Mouse (Mus musculus) spleen, postnatal 4 days (tissue): ENCODE measurements around the gene Abr.
A peak's percentile ranks its signal among the peaks of the same experiment; 100 is the strongest.

Experiments used
- DNase-seq, 2 experiments: peaks; one replicate each; pipeline ENCODE4 v3.0.0; 2022; ENCODE audit warnings: low spot score in 2 of 2

Abr gene

GRCm38 (mm10) chr11:76569436-76569835, 52.7 kb downstream of the Abr start:
- DNase-seq: no peak

GRCm38 (mm10) chr11:76566081-76566480, 56.0 kb downstream of the Abr start:
- no peak for DNase-seq

- no peak for DNase-seq
Observed at GRCm38 (mm10) chr11:76562584-76562983, 59.5 kb downstream of the Abr start.

- DNase-seq: no peak
Observed at GRCm38 (mm10) chr11:76562165-76562564, 59.9 kb downstream of the Abr start.

GRCm38 (mm10) chr11:76557837-76558236, 64.3 kb downstream of the Abr start:
- DNase-seq: no peak

- DNase-seq: no peak
Observed at GRCm38 (mm10) chr11:76548153-76548721, 73.9 kb downstream of the Abr start.

- no peak for DNase-seq
Observed at GRCm38 (mm10) chr11:76547420-76547819, 74.7 kb downstream of the Abr start.

GRCm38 (mm10) chr11:76546431-76546830, 75.7 kb downstream of the Abr start:
- DNase-seq: no peak

GRCm38 (mm10) chr11:76543300-76543699, 78.8 kb downstream of the Abr start:
- DNase-seq: no peak

GRCm38 (mm10) chr11:76540973-76541372, 81.1 kb downstream of the Abr start:
- peak; percentile 54 to 85 for DNase-seq

GRCm38 (mm10) chr11:76537401-76537800, 84.7 kb downstream of the Abr start:
- DNase-seq: no peak

- DNase-seq: no peak
Observed at GRCm38 (mm10) chr11:76536576-76537354, 85.3 kb downstream of the Abr start.

GRCm38 (mm10) chr11:76532001-76532400, 90.1 kb downstream of the Abr start:
- DNase-seq: no peak

GRCm38 (mm10) chr11:76530966-76531678, 91.0 kb downstream of the Abr start:
- no peak for DNase-seq

GRCm38 (mm10) chr11:76530168-76530935, 91.8 kb downstream of the Abr start:
- DNase-seq: no peak

GRCm38 (mm10) chr11:76529352-76530141, 92.6 kb downstream of the Abr start:
- no peak for DNase-seq

GRCm38 (mm10) chr11:76525646-76526351, 96.3 kb downstream of the Abr start:
- no peak for DNase-seq

GRCm38 (mm10) chr11:76524947-76525346, 97.2 kb downstream of the Abr start:
- peak in 1 of 2 experiments; percentile 40 for DNase-seq

GRCm38 (mm10) chr11:76523356-76523755, 98.8 kb downstream of the Abr start:
- DNase-seq: no peak

- DNase-seq: no peak
Observed at GRCm38 (mm10) chr11:76520889-76521288, 101.2 kb downstream of the Abr start.

- no peak for DNase-seq
Observed at GRCm38 (mm10) chr11:76518613-76519012, 103.5 kb downstream of the Abr start.
